In the genomic region with DNA sequence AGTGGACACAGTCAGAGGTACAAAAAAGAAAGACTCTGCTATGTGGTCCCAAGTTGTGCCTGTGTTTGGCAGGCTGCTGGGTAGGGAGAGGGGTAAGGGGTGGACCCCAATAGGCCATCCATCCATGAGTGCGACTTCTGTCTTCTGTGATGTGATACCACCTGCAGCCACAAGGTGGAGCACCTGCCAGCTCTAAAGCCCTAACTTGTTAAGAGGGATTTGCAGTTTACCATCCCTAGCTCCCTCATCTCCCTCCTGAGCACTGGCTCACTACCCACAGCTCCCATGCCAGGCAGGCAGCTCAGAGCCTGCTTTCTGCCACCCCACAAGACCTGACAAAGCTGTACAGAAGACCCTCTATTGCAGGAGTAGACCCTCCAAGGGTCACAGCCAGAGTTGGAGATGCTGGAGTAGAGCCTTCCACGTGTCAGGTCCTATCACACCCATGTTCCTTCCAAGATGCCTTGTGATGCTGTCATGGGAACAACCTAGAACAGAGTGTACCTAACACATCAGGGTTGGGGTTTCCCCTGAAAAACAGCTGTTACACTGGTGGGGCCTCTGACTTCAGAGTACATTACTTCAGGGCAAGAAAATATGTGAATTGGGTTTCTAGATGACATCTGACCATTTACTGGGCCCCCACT, we compare ENCODE assay signal across 8 mouse cellular contexts. TPM values are rescaled to one million over a fixed set of nuclear protein-coding genes. Genes with fewer than 3 reads are reported as not detected.
DNase-seq lines count a peak whose midpoint lies in the region; ATAC-seq and TF ChIP-seq lines count a peak whose summit lies in the region.

No protein-coding gene starts in this region.

- no peaks in the 10 kb centered on the region for H3K9me3 ChIP-seq in intestine, embryonic 14.5 days (ENCODE audit: control insufficient read depth, low read length)
- H3K9me3 ChIP-seq in intestine, embryonic 16.5 days (ENCODE audit: control insufficient read depth, low read length): no peaks in the 10 kb centered on the region
- H3K9me3 ChIP-seq in forebrain, postnatal 0 days (ENCODE audit: low read length): no peaks in the 10 kb centered on the region
- no peaks in the 10 kb centered on the region for H3K9me3 ChIP-seq in hindbrain, embryonic 15.5 days
- H3K9me3 ChIP-seq in midbrain, embryonic 13.5 days: no peaks in the 10 kb centered on the region

- 44% methylated on average over 2 of the region's 2 CpGs for WGBS in intestine, embryonic 14.5 days
- 38% methylated on average over 2 of the region's 2 CpGs for WGBS in intestine, embryonic 16.5 days
- 43% methylated on average over 2 of the region's 2 CpGs for WGBS in forebrain, postnatal 0 days
- 42% methylated on average over 2 of the region's 2 CpGs for WGBS in hindbrain, embryonic 15.5 days
- 34% methylated on average over 2 of the region's 2 CpGs for WGBS in midbrain, embryonic 13.5 days
- 25% methylated on average over 2 of the region's 2 CpGs for WGBS in spleen, adult 2 months

- TF ChIP-seq CTCF in forebrain, postnatal 0 days (IDR thresholded peaks at IDR 0.05; ENCODE audit: low read depth): peak; percentile 97
- TF ChIP-seq CTCF in spleen, adult 2 months (IDR thresholded peaks at IDR 0.05; ENCODE audit: extremely low read depth, insufficient read depth, insufficient read length, insufficient replicate concordance): peak; percentile 83; the same call in 1 of the 2 replicates

- no peaks in the 10 kb centered on the region for H3K27me3 ChIP-seq in intestine, embryonic 14.5 days (replicated peaks; ENCODE audit: control insufficient read depth, insufficient read depth, low read length)
- H3K27me3 ChIP-seq in intestine, embryonic 16.5 days (replicated peaks; ENCODE audit: control insufficient read depth, insufficient read depth, low read length): no peaks in the 10 kb centered on the region
- H3K27me3 ChIP-seq in forebrain, postnatal 0 days (ENCODE audit: insufficient read depth, low read length): no peaks in the 10 kb centered on the region
- H3K27me3 ChIP-seq in hindbrain, embryonic 15.5 days: no peaks in the 10 kb centered on the region
- no peaks in the 10 kb centered on the region for H3K27me3 ChIP-seq in midbrain, embryonic 13.5 days
- no peaks in the 10 kb centered on the region for H3K27me3 ChIP-seq in spleen, adult 2 months (ENCODE audit: control insufficient read depth, insufficient read depth, low read length)

- intact Hi-C loops in left cerebral cortex, postnatal 14 days (cut with DNase I): loop anchor here (1.0 to 5.0 kb wide), 2 partner anchors 70 to 83 kb away; no protein-coding TSS in a partner anchor

- H3K4me2 ChIP-seq in intestine, embryonic 14.5 days (ENCODE audit: low read length): no peak overlapping the region
- no peak overlapping the region for H3K4me2 ChIP-seq in intestine, embryonic 16.5 days (ENCODE audit: low read depth, low read length)
- no peak overlapping the region for H3K4me2 ChIP-seq in forebrain, postnatal 0 days (ENCODE audit: low read depth)
- H3K4me2 ChIP-seq in hindbrain, embryonic 15.5 days: no peak overlapping the region
- H3K4me2 ChIP-seq in midbrain, embryonic 13.5 days (replicated peaks): no peak overlapping the region

- no peak overlapping the region for H3K4me3 ChIP-seq in intestine, embryonic 14.5 days (ENCODE audit: low read depth, low read length)
- H3K4me3 ChIP-seq in intestine, embryonic 16.5 days (ENCODE audit: low read length): no peak overlapping the region
- no peak overlapping the region for H3K4me3 ChIP-seq in forebrain, postnatal 0 days (ENCODE audit: low read depth, low read length)
- H3K4me3 ChIP-seq in hindbrain, embryonic 15.5 days: no peak overlapping the region
- no peak overlapping the region for H3K4me3 ChIP-seq in midbrain, embryonic 13.5 days (replicated peaks)
- H3K4me3 ChIP-seq in spleen, adult 2 months (ENCODE audit: extremely low read depth, insufficient read depth, insufficient read length): no peak overlapping the region

- 0 out of 2 replicates have a peak, but pooled peaks have one; percentile 11 for ATAC-seq in intestine, embryonic 14.5 days (replicated peaks; ENCODE audit: low FRiP score, low TSS enrichment, low read depth)
- no peak for ATAC-seq in intestine, embryonic 16.5 days
- peak; percentile 54 for ATAC-seq in forebrain, postnatal 0 days
- 0 out of 2 replicates have a peak, but pooled peaks have one; percentile 24 for ATAC-seq in hindbrain, embryonic 15.5 days (ENCODE audit: low FRiP score, low read depth)
- peak; percentile 41 for ATAC-seq in midbrain, embryonic 13.5 days

- no peak overlapping the region for H3K9ac ChIP-seq in intestine, embryonic 14.5 days (ENCODE audit: low read length)
- no peak overlapping the region for H3K9ac ChIP-seq in intestine, embryonic 16.5 days (ENCODE audit: low read depth, low read length)
- no peak overlapping the region for H3K9ac ChIP-seq in forebrain, postnatal 0 days
- no peak overlapping the region for H3K9ac ChIP-seq in hindbrain, embryonic 15.5 days
- no peak overlapping the region for H3K9ac ChIP-seq in midbrain, embryonic 13.5 days (replicated peaks)

- no peak overlapping the region for H3K27ac ChIP-seq in intestine, embryonic 14.5 days (ENCODE audit: low read depth)
- H3K27ac ChIP-seq in intestine, embryonic 16.5 days (ENCODE audit: low read length): no peak overlapping the region
- H3K27ac ChIP-seq in forebrain, postnatal 0 days (ENCODE audit: low read depth, low read length): no peak overlapping the region
- H3K27ac ChIP-seq in hindbrain, embryonic 15.5 days (replicated peaks): no peak overlapping the region
- H3K27ac ChIP-seq in midbrain, embryonic 13.5 days: no peak overlapping the region
- H3K27ac ChIP-seq in spleen, adult 2 months (ENCODE audit: insufficient read depth, low read length): peak overlapping the region; percentile 58

- DNase-seq in intestine, embryonic 14.5 days (ENCODE audit: low spot score): peak; percentile 92
- peak; percentile 86 to 89 for DNase-seq in cerebellum, adult 18-20 months
- DNase-seq in forebrain, postnatal 0 days: peak; percentile 91
- peak; percentile 89 to 90 for DNase-seq in left cerebral cortex, postnatal 14 days (ENCODE audit: low spot score in 2 of 2)
- peak in 1 of 2 experiments; percentile 79 for DNase-seq in spleen, adult 2 months (ENCODE audit: low read depth in 1 of 2, low spot score in 2 of 2)

- H3K36me3 ChIP-seq in intestine, embryonic 14.5 days (ENCODE audit: control insufficient read depth, insufficient read depth, low read length): no peaks in the 10 kb centered on the region
- H3K36me3 ChIP-seq in intestine, embryonic 16.5 days (ENCODE audit: control insufficient read depth, insufficient read depth, low read length): no peaks in the 10 kb centered on the region
- no peaks in the 10 kb centered on the region for H3K36me3 ChIP-seq in forebrain, postnatal 0 days (ENCODE audit: insufficient read depth)
- no peaks in the 10 kb centered on the region for H3K36me3 ChIP-seq in hindbrain, embryonic 15.5 days
- no peaks in the 10 kb centered on the region for H3K36me3 ChIP-seq in midbrain, embryonic 13.5 days
- no peaks in the 10 kb centered on the region for H3K36me3 ChIP-seq in spleen, adult 2 months (ENCODE audit: control insufficient read depth, insufficient read depth, low read length)

- no peak for TF ChIP-seq POLR2A in spleen, adult 2 months (IDR thresholded peaks at IDR 0.05; ENCODE audit: low read depth, low read length)

- H3K4me1 ChIP-seq in intestine, embryonic 14.5 days (replicated peaks; ENCODE audit: control insufficient read depth, insufficient read depth, low read length): peaks cover 4% of the 10 kb centered on the region
- H3K4me1 ChIP-seq in intestine, embryonic 16.5 days (ENCODE audit: control insufficient read depth, insufficient read depth, low read length): peaks cover 12% of the 10 kb centered on the region
- peaks cover 5% of the 10 kb centered on the region; the same call in 1 of the 2 replicates for H3K4me1 ChIP-seq in forebrain, postnatal 0 days (ENCODE audit: insufficient read depth)
- H3K4me1 ChIP-seq in hindbrain, embryonic 15.5 days (replicated peaks): peaks cover 12% of the 10 kb centered on the region
- peaks cover 11% of the 10 kb centered on the region for H3K4me1 ChIP-seq in midbrain, embryonic 13.5 days (replicated peaks)
- peaks cover 39% of the 10 kb centered on the region for H3K4me1 ChIP-seq in spleen, adult 2 months (ENCODE audit: control insufficient read depth, insufficient read depth, insufficient read length)

RNA-seq across cellular contexts. Expression of gene Gramd4, which starts 3.5 kb away (rescaled TPM):
- polyA plus RNA-seq in intestine, embryonic 14.5 days (2014; fragmentation: Nextera tagmentation; extraction: Ambion mirVana): 6.0 and 8.1 TPM in 2 replicates
- polyA plus RNA-seq in intestine, embryonic 16.5 days (2015; fragmentation: Nextera tagmentation; extraction: Ambion mirVana): 9.1 and 9.5 TPM in 2 replicates
- 54.5 and 57.0 TPM in 2 replicates for total RNA-seq in forebrain, postnatal 0 days (2014; rRNA removed)
- 24.8 and 28.8 TPM in 2 replicates for polyA plus RNA-seq in forebrain, postnatal 0 days (2015; fragmentation: Nextera tagmentation; extraction: Ambion mirVana)
- polyA plus RNA-seq in hindbrain, embryonic 15.5 days (2015; fragmentation: Nextera tagmentation; extraction: Ambion mirVana): 31.6 and 33.4 TPM in 2 replicates
- total RNA-seq in left cerebral cortex, postnatal 14 days (2021): 10 to 100 TPM; 37.2 to 44.3 TPM
- 31.3 and 34.3 TPM in 2 replicates for polyA plus RNA-seq in midbrain, embryonic 13.5 days (2015; fragmentation: Nextera tagmentation; extraction: Ambion mirVana)
- 36.2 and 43.9 TPM in 2 replicates for polyA plus RNA-seq in spleen, adult 2 months (2012; rRNA removed)

RNA-seq across cellular contexts. Expression of gene Celsr1, which starts 20.4 kb away (rescaled TPM):
- 1.3 and 2.2 TPM in 2 replicates for polyA plus RNA-seq in intestine, embryonic 14.5 days (2014; fragmentation: Nextera tagmentation; extraction: Ambion mirVana)
- polyA plus RNA-seq in intestine, embryonic 16.5 days (2015; fragmentation: Nextera tagmentation; extraction: Ambion mirVana): 0.51 and 0.70 TPM in 2 replicates
- total RNA-seq in forebrain, postnatal 0 days (2014; rRNA removed): 6.5 and 13.0 TPM in 2 replicates
- polyA plus RNA-seq in forebrain, postnatal 0 days (2015; fragmentation: Nextera tagmentation; extraction: Ambion mirVana): 0.62 and 0.97 TPM in 2 replicates
- 1.4 and 1.6 TPM in 2 replicates for polyA plus RNA-seq in hindbrain, embryonic 15.5 days (2015; fragmentation: Nextera tagmentation; extraction: Ambion mirVana)
- 1 to 10 TPM; 2.2 to 3.1 TPM for total RNA-seq in left cerebral cortex, postnatal 14 days (2021)
- polyA plus RNA-seq in midbrain, embryonic 13.5 days (2015; fragmentation: Nextera tagmentation; extraction: Ambion mirVana): 2.0 and 2.7 TPM in 2 replicates
- 7.4 and 7.9 TPM in 2 replicates for polyA plus RNA-seq in spleen, adult 2 months (2012; rRNA removed)
